Mouse (Mus musculus) brain, embryonic 14.5 days (tissue): ENCODE measurements around the gene Litaf.

Experiments
- CTCF ChIP-seq: fragments of 200-500 bp; IDR thresholded peaks from 2 replicates; pipeline ENCODE4 v1.5.1; 2012; ENCODE audit warnings: inconsistent platforms, mild to moderate bottlenecking, moderate library complexity, borderline replicate concordance; ENCODE audit not compliant: insufficient read depth, insufficient read length; ENCODE audit errors: extremely low read depth
- POLR2A ChIP-seq: fragments of 200-500 bp; IDR thresholded peaks from 2 replicates; pipeline ENCODE4 v1.6.1; 2012; ENCODE audit warnings: mild to moderate bottlenecking, inconsistent platforms, borderline replicate concordance; ENCODE audit not compliant: poor library complexity, insufficient read depth, insufficient read length, severe bottlenecking; ENCODE audit errors: extremely low read depth

GRCm38 (mm10) chr16:11035790-11036431 is 30.0 kb downstream of the Litaf start:
- TF ChIP-seq POLR2A (no peak), CTCF (peak; percentile 90)
